Mouse (Mus musculus): ENCODE measurements around the gene Rps8.

Rps8 gene

GRCm38 (mm10) chr4:117155020-117155791, 837 bp downstream of the Rps8 start:
- ChIA-PET POLR2A (interaction anchor here (0.6 to 69.1 kb wide), 72 partner anchors 2 to 1080 kb away, joined by 3 to 3713 read pairs (median 6); partner anchors contain the start of genes Btbd19 (in 3 of the 4), Kif2c (in 3 of the 4), Plk3 (in 3 of the 4) and Tctex1d4 (in 3 of the 4)), CTCF (interaction anchor here in 3 of 4 experiments (0.6 to 2.6 kb wide), 6 partner anchors 9 to 402 kb away, joined by 3 to 13 read pairs (median 4); no protein-coding TSS in a partner anchor)

- CTCF ChIA-PET = interaction anchor here (0.6 to 1.8 kb wide), 13 partner anchors 12 to 1005 kb away, joined by 3 to 21 read pairs (median 4); partner anchors contain the start of genes Btbd19 (in 1 of the 4), Kif2c (in 1 of the 4), Plk3 (in 1 of the 4) and Tctex1d4 (in 1 of the 4)
- POLR2A ChIA-PET = interaction anchor here (0.5 to 69.1 kb wide), 78 partner anchors 0 to 1024 kb away, joined by 3 to 3713 read pairs (median 4); partner anchors contain the start of genes Plk3 (in 4 of the 4), Btbd19 (in 3 of the 4), Kif2c (in 3 of the 4) and Tctex1d4 (in 3 of the 4)
These were observed 3.3 kb downstream of the Rps8 start for GRCm38 (mm10) chr4:117152714-117153113.

GRCm38 (mm10) chr4:117151416-117151815, 4.6 kb downstream of the Rps8 start:
- ChIA-PET CTCF (interaction anchor here in 2 of 4 experiments (0.6 to 1.4 kb wide), 7 partner anchors 11 to 486 kb away, joined by 3 to 7 read pairs (median 4); partner anchors contain the start of gene Kif2c (in 1 of the 2)), POLR2A (interaction anchor here (0.6 to 69.1 kb wide), 58 partner anchors 2 to 792 kb away, joined by 3 to 3713 read pairs (median 6); partner anchors contain the start of genes Btbd19 (in 3 of the 4), Kif2c (in 3 of the 4), Plk3 (in 3 of the 4) and Tctex1d4 (in 3 of the 4))

GRCm38 (mm10) chr4:117150212-117150733, 5.8 kb downstream of the Rps8 start:
- ChIA-PET POLR2A (interaction anchor here (0.6 to 69.1 kb wide), 51 partner anchors 1 to 465 kb away, joined by 3 to 3713 read pairs (median 7); partner anchors contain the start of genes Btbd19 (in 3 of the 4), Plk3 (in 3 of the 4), Armh1 (in 2 of the 4) and Hectd3 (in 2 of the 4)), CTCF (interaction anchor here in 2 of 4 experiments (0.6 to 3.1 kb wide), 5 partner anchors 11 to 100 kb away, joined by 3 to 15 read pairs (median 5); no protein-coding TSS in a partner anchor)

GRCm38 (mm10) chr4:117149291-117150211, 6.5 kb downstream of the Rps8 start:
- ChIA-PET CTCF (interaction anchor here in 3 of 4 experiments (0.6 to 5.5 kb wide), 11 partner anchors 10 to 163 kb away, joined by 3 to 22 read pairs (median 5); no protein-coding TSS in a partner anchor), POLR2A (interaction anchor here (0.6 to 69.1 kb wide), 67 partner anchors 0 to 1533 kb away, joined by 3 to 3713 read pairs (median 5); partner anchors contain the start of genes Btbd19 (in 3 of the 4), Kif2c (in 3 of the 4), Plk3 (in 3 of the 4) and Armh1 (in 2 of the 4))

GRCm38 (mm10) chr4:117148815-117149214, 7.2 kb downstream of the Rps8 start:
- POLR2A ChIA-PET = interaction anchor here (0.6 to 69.1 kb wide), 55 partner anchors 0 to 1533 kb away, joined by 3 to 3713 read pairs (median 5); partner anchors contain the start of genes Btbd19 (in 3 of the 4), Kif2c (in 3 of the 4), Plk3 (in 3 of the 4) and Ptch2 (in 3 of the 4)
- CTCF ChIA-PET = interaction anchor here in 3 of 4 experiments (0.7 to 5.5 kb wide), 12 partner anchors 9 to 197 kb away, joined by 3 to 22 read pairs (median 4); partner anchors contain the start of genes Kif2c (in 1 of the 3) and Plk3 (in 1 of the 3)

GRCm38 (mm10) chr4:117148047-117148713, 7.9 kb downstream of the Rps8 start:
- ChIA-PET CTCF (interaction anchor here in 3 of 4 experiments (0.5 to 5.5 kb wide), 14 partner anchors 9 to 300 kb away, joined by 3 to 22 read pairs (median 6); partner anchors contain the start of genes Hectd3 (in 1 of the 3), Kif2c (in 1 of the 3) and Plk3 (in 1 of the 3)), POLR2A (interaction anchor here (0.6 to 69.1 kb wide), 52 partner anchors 1 to 746 kb away, joined by 3 to 3713 read pairs (median 6); partner anchors contain the start of genes Plk3 (in 4 of the 4), Rps8 (in 4 of the 4), Btbd19 (in 3 of the 4) and Kif2c (in 3 of the 4))

GRCm38 (mm10) chr4:117146176-117146575, 9.9 kb downstream of the Rps8 start:
- ChIA-PET CTCF (interaction anchor here (0.6 to 5.5 kb wide), 66 partner anchors 8 to 527 kb away, joined by 3 to 39 read pairs (median 4); partner anchors contain the start of genes Ptch2 (in 4 of the 4), Btbd19 (in 3 of the 4), Plk3 (in 2 of the 4) and Rps8 (in 2 of the 4)), POLR2A (interaction anchor here (0.5 to 69.1 kb wide), 44 partner anchors 3 to 437 kb away, joined by 3 to 3713 read pairs (median 5); partner anchors contain the start of genes Kif2c (in 4 of the 4), Plk3 (in 4 of the 4), Ptch2 (in 3 of the 4) and Rps8 (in 3 of the 4))

- ChIA-PET POLR2A (interaction anchor here in 3 of 4 experiments (0.6 to 69.1 kb wide), 36 partner anchors 4 to 1071 kb away, joined by 3 to 3713 read pairs (median 8); partner anchors contain the start of genes Kif2c (in 3 of the 3), Plk3 (in 3 of the 3), Rps8 (in 3 of the 3) and Btbd19 (in 2 of the 3)), CTCF (interaction anchor here (0.6 to 5.5 kb wide), 30 partner anchors 8 to 437 kb away, joined by 3 to 39 read pairs (median 6); partner anchors contain the start of genes Plk3 (in 2 of the 4), Ptch2 (in 2 of the 4), Ccdc163 (in 1 of the 4) and Hectd3 (in 1 of the 4))
These were observed 10.8 kb downstream of the Rps8 start for GRCm38 (mm10) chr4:117145248-117145647.

GRCm38 (mm10) chr4:117143023-117143422, 13.0 kb downstream of the Rps8 start:
- POLR2A ChIA-PET = interaction anchor here (0.6 to 69.1 kb wide), 37 partner anchors 6 to 560 kb away, joined by 3 to 3713 read pairs (median 5); partner anchors contain the start of genes Plk3 (in 4 of the 4), Btbd19 (in 3 of the 4), Rps8 (in 3 of the 4) and Tctex1d4 (in 2 of the 4)
- CTCF ChIA-PET = interaction anchor here (0.5 to 5.1 kb wide), 15 partner anchors 9 to 418 kb away, joined by 3 to 39 read pairs (median 4); partner anchors contain the start of genes Hectd3 (in 1 of the 4) and Plk3 (in 1 of the 4)

- ChIA-PET POLR2A (interaction anchor here (0.6 to 69.1 kb wide), 21 partner anchors 8 to 311 kb away, joined by 3 to 3713 read pairs (median 11); partner anchors contain the start of genes Rps8 (in 3 of the 4), Btbd19 (in 2 of the 4), Tctex1d4 (in 2 of the 4) and Hectd3 (in 1 of the 4)), CTCF (interaction anchor here (0.5 to 4.7 kb wide), 36 partner anchors 8 to 512 kb away, joined by 3 to 44 read pairs (median 6); partner anchors contain the start of genes Hectd3 (in 4 of the 4), Btbd19 (in 1 of the 4), Kif2c (in 1 of the 4) and Ptch2 (in 1 of the 4))
These were observed 15.4 kb downstream of the Rps8 start for GRCm38 (mm10) chr4:117140613-117141012.

- CTCF ChIA-PET = interaction anchor here (0.5 to 4.7 kb wide), 50 partner anchors 9 to 350 kb away, joined by 3 to 44 read pairs (median 6); partner anchors contain the start of genes Btbd19 (in 3 of the 4), Hectd3 (in 3 of the 4), Ptch2 (in 1 of the 4) and Tctex1d4 (in 1 of the 4)
- POLR2A ChIA-PET = interaction anchor here (0.5 to 69.1 kb wide), 56 partner anchors 6 to 544 kb away, joined by 3 to 3713 read pairs (median 5); partner anchors contain the start of genes Tctex1d4 (in 4 of the 4), Btbd19 (in 3 of the 4), Hectd3 (in 3 of the 4) and Rps8 (in 3 of the 4)
These were observed 16.8 kb downstream of the Rps8 start for GRCm38 (mm10) chr4:117139217-117139612.

- ChIA-PET CTCF (interaction anchor here (0.5 to 4.7 kb wide), 47 partner anchors 7 to 350 kb away, joined by 3 to 44 read pairs (median 5); partner anchors contain the start of genes Btbd19 (in 2 of the 4), Hectd3 (in 2 of the 4), Ptch2 (in 1 of the 4) and Tctex1d4 (in 1 of the 4)), POLR2A (interaction anchor here (0.6 to 69.1 kb wide), 61 partner anchors 6 to 545 kb away, joined by 3 to 3713 read pairs (median 5); partner anchors contain the start of genes Tctex1d4 (in 4 of the 4), Btbd19 (in 3 of the 4), Hectd3 (in 3 of the 4) and Rps8 (in 3 of the 4))
These were observed 17.5 kb downstream of the Rps8 start for GRCm38 (mm10) chr4:117138295-117139216.
